Mouse (Mus musculus): ENCODE results near the gene Myo1b. TPM values are rescaled to one million over a fixed set of nuclear protein-coding genes. Genes with fewer than 3 reads are reported as not detected.

The Myo1b gene
- polyA plus RNA-seq (2014; fragmentation: Nextera tagmentation; extraction: Ambion mirVana): 109 and 117 TPM in 2 replicates

GRCm38 (mm10) chr1:51915576-51916156, at the start of gene Myo1b:
TSS of gene Myo1b (minus strand) at chr1:51916071.
- DNase-seq (ENCODE audit: low spot score) (peak; percentile 86), ATAC-seq (replicated peaks; ENCODE audit: low FRiP score) (peak; percentile 77)
- H3K36me3 ChIP-seq (ENCODE audit: control insufficient read depth, insufficient read depth, low read length): no peaks in the 10 kb centered on the region
- no peaks in the 10 kb centered on the region for H3K9me3 ChIP-seq (ENCODE audit: control insufficient read depth, low read length)
- peaks cover 12% of the 10 kb centered on the region; the same call in 1 of the 2 replicates for H3K4me1 ChIP-seq (replicated peaks; ENCODE audit: control insufficient read depth, insufficient read depth, low read length)
- peak within 1 kb of the TSS; percentile 82 for H3K4me3 ChIP-seq (ENCODE audit: low read depth, low read length)
- H3K27me3 ChIP-seq (ENCODE audit: control insufficient read depth, insufficient read depth, low read length): no peaks in the 10 kb centered on the region
- H3K9ac ChIP-seq (ENCODE audit: low read length): peak within 1 kb of the TSS; percentile 99
- H3K27ac ChIP-seq (ENCODE audit: low read depth, low read length): peak within 1 kb of the TSS; percentile 94
- WGBS: under 1% methylated on average over 76 of the region's 79 CpGs
- peak within 1 kb of the TSS; percentile 68 for H3K4me2 ChIP-seq (ENCODE audit: low read depth, low read length, severe bottlenecking)

GRCm38 (mm10) chr1:51964647-51965046, 48.8 kb upstream of the Myo1b start:
- no peak overlapping the region for H3K27ac ChIP-seq (ENCODE audit: low read depth, low read length)
- no peaks in the 10 kb centered on the region for H3K36me3 ChIP-seq (ENCODE audit: control insufficient read depth, insufficient read depth, low read length)
- DNase-seq (ENCODE audit: low spot score) (no peak), ATAC-seq (replicated peaks; ENCODE audit: low FRiP score) (no peak)
- H3K4me3 ChIP-seq (ENCODE audit: low read depth, low read length): no peak overlapping the region
- no peak overlapping the region for H3K9ac ChIP-seq (ENCODE audit: low read length)
- no peaks in the 10 kb centered on the region for H3K4me1 ChIP-seq (replicated peaks; ENCODE audit: control insufficient read depth, insufficient read depth, low read length)
- no peaks in the 10 kb centered on the region for H3K27me3 ChIP-seq (ENCODE audit: control insufficient read depth, insufficient read depth, low read length)
- no peak overlapping the region for H3K4me2 ChIP-seq (ENCODE audit: low read depth, low read length, severe bottlenecking)
- H3K9me3 ChIP-seq (ENCODE audit: control insufficient read depth, low read length): no peaks in the 10 kb centered on the region
- whole genome bisulfite sequencing: 99% methylated on average over 2 of the region's 2 CpGs

- no peak for ATAC-seq (replicated peaks; ENCODE audit: low FRiP score)
- no peaks in the 10 kb centered on the region for H3K27me3 ChIP-seq (ENCODE audit: control insufficient read depth, insufficient read depth, low read length)
- no peaks in the 10 kb centered on the region for H3K36me3 ChIP-seq (ENCODE audit: control insufficient read depth, insufficient read depth, low read length)
- DNase-seq (ENCODE audit: low spot score): no peak
- H3K4me2 ChIP-seq (ENCODE audit: low read depth, low read length, severe bottlenecking): no peak overlapping the region
- no peaks in the 10 kb centered on the region for H3K4me1 ChIP-seq (replicated peaks; ENCODE audit: control insufficient read depth, insufficient read depth, low read length)
- H3K27ac ChIP-seq (ENCODE audit: low read depth, low read length): no peak overlapping the region
- no peak overlapping the region for H3K4me3 ChIP-seq (ENCODE audit: low read depth, low read length)
- H3K9ac ChIP-seq (ENCODE audit: low read length): no peak overlapping the region
- WGBS: 93% methylated on average over 4 of the region's 4 CpGs
- H3K9me3 ChIP-seq (ENCODE audit: control insufficient read depth, low read length): no peaks in the 10 kb centered on the region
Observed at GRCm38 (mm10) chr1:51947116-51947515, 31.2 kb upstream of the Myo1b start.

GRCm38 (mm10) chr1:51944755-51945154, 28.9 kb upstream of the Myo1b start:
- peak; percentile 39; the same call in 1 of the 2 replicates for ATAC-seq (replicated peaks; ENCODE audit: low FRiP score)
- H3K4me2 ChIP-seq (ENCODE audit: low read depth, low read length, severe bottlenecking): no peak overlapping the region
- no peak overlapping the region for H3K9ac ChIP-seq (ENCODE audit: low read length)
- no peak overlapping the region for H3K4me3 ChIP-seq (ENCODE audit: low read depth, low read length)
- no peak overlapping the region for H3K27ac ChIP-seq (ENCODE audit: low read depth, low read length)
- H3K27me3 ChIP-seq (ENCODE audit: control insufficient read depth, insufficient read depth, low read length): no peaks in the 10 kb centered on the region
- DNase-seq (ENCODE audit: low spot score): peak; percentile 59
- WGBS: 44% methylated on average over 5 of the region's 5 CpGs
- H3K9me3 ChIP-seq (ENCODE audit: control insufficient read depth, low read length): no peaks in the 10 kb centered on the region
- H3K4me1 ChIP-seq (replicated peaks; ENCODE audit: control insufficient read depth, insufficient read depth, low read length): no peaks in the 10 kb centered on the region
- H3K36me3 ChIP-seq (ENCODE audit: control insufficient read depth, insufficient read depth, low read length): no peaks in the 10 kb centered on the region

GRCm38 (mm10) chr1:51938357-51938756, 22.5 kb upstream of the Myo1b start:
- no peaks in the 10 kb centered on the region for H3K36me3 ChIP-seq (ENCODE audit: control insufficient read depth, insufficient read depth, low read length)
- H3K4me1 ChIP-seq (replicated peaks; ENCODE audit: control insufficient read depth, insufficient read depth, low read length): no peaks in the 10 kb centered on the region
- no peaks in the 10 kb centered on the region for H3K9me3 ChIP-seq (ENCODE audit: control insufficient read depth, low read length)
- no peak overlapping the region for H3K4me2 ChIP-seq (ENCODE audit: low read depth, low read length, severe bottlenecking)
- H3K4me3 ChIP-seq (ENCODE audit: low read depth, low read length): no peak overlapping the region
- DNase-seq (ENCODE audit: low spot score): no peak
- no peak for ATAC-seq (replicated peaks; ENCODE audit: low FRiP score)
- no peak overlapping the region for H3K9ac ChIP-seq (ENCODE audit: low read length)
- no peak overlapping the region for H3K27ac ChIP-seq (ENCODE audit: low read depth, low read length)
- H3K27me3 ChIP-seq (ENCODE audit: control insufficient read depth, insufficient read depth, low read length): no peaks in the 10 kb centered on the region
- 95% methylated on average over 7 of the region's 7 CpGs for WGBS

- DNase-seq (ENCODE audit: low spot score) (no peak), ATAC-seq (replicated peaks; ENCODE audit: low FRiP score) (no peak)
- Histone ChIP-seq H3K4me3 (ENCODE audit: low read depth, low read length) (no peak overlapping the region), H3K4me2 (ENCODE audit: low read depth, low read length, severe bottlenecking) (no peak overlapping the region), H3K4me1 (replicated peaks; ENCODE audit: control insufficient read depth, insufficient read depth, low read length) (0 out of 2 replicates have a peak, but pooled peaks cover 2% of the 10 kb centered on the region), H3K9me3 (ENCODE audit: control insufficient read depth, low read length) (no peaks in the 10 kb centered on the region), H3K27me3 (ENCODE audit: control insufficient read depth, insufficient read depth, low read length) (no peaks in the 10 kb centered on the region), H3K27ac (ENCODE audit: low read depth, low read length) (no peak overlapping the region), H3K9ac (ENCODE audit: low read length) (no peak overlapping the region), H3K36me3 (ENCODE audit: control insufficient read depth, insufficient read depth, low read length) (no peaks in the 10 kb centered on the region)
- 43% methylated on average over 2 of the region's 2 CpGs for WGBS
Observed at GRCm38 (mm10) chr1:51935006-51935405, 19.1 kb upstream of the Myo1b start.

GRCm38 (mm10) chr1:51934176-51934924, 18.5 kb upstream of the Myo1b start:
- H3K9me3 ChIP-seq (ENCODE audit: control insufficient read depth, low read length): no peaks in the 10 kb centered on the region
- H3K27me3 ChIP-seq (ENCODE audit: control insufficient read depth, insufficient read depth, low read length): no peaks in the 10 kb centered on the region
- WGBS: 83% methylated on average over 11 of the region's 11 CpGs
- DNase-seq (ENCODE audit: low spot score): no peak
- H3K27ac ChIP-seq (ENCODE audit: low read depth, low read length): no peak overlapping the region
- ATAC-seq (replicated peaks; ENCODE audit: low FRiP score): no peak
- 0 out of 2 replicates have a peak, but pooled peaks cover 2% of the 10 kb centered on the region for H3K4me1 ChIP-seq (replicated peaks; ENCODE audit: control insufficient read depth, insufficient read depth, low read length)
- no peak overlapping the region for H3K4me2 ChIP-seq (ENCODE audit: low read depth, low read length, severe bottlenecking)
- no peak overlapping the region for H3K9ac ChIP-seq (ENCODE audit: low read length)
- no peaks in the 10 kb centered on the region for H3K36me3 ChIP-seq (ENCODE audit: control insufficient read depth, insufficient read depth, low read length)
- H3K4me3 ChIP-seq (ENCODE audit: low read depth, low read length): no peak overlapping the region

- DNase-seq (ENCODE audit: low spot score) (no peak), ATAC-seq (replicated peaks; ENCODE audit: low FRiP score) (no peak)
- Histone ChIP-seq H3K9ac (ENCODE audit: low read length) (no peak overlapping the region), H3K4me3 (ENCODE audit: low read depth, low read length) (no peak overlapping the region), H3K4me2 (ENCODE audit: low read depth, low read length, severe bottlenecking) (no peak overlapping the region), H3K4me1 (replicated peaks; ENCODE audit: control insufficient read depth, insufficient read depth, low read length) (0 out of 2 replicates have a peak, but pooled peaks cover 2% of the 10 kb centered on the region), H3K36me3 (ENCODE audit: control insufficient read depth, insufficient read depth, low read length) (no peaks in the 10 kb centered on the region), H3K9me3 (ENCODE audit: control insufficient read depth, low read length) (no peaks in the 10 kb centered on the region), H3K27me3 (ENCODE audit: control insufficient read depth, insufficient read depth, low read length) (no peaks in the 10 kb centered on the region), H3K27ac (ENCODE audit: low read depth, low read length) (no peak overlapping the region)
- 86% methylated on average over 3 of the region's 3 CpGs for WGBS
Observed at GRCm38 (mm10) chr1:51932826-51933225, 17.0 kb upstream of the Myo1b start.
